Mouse (Mus musculus): ENCODE measurements around the gene Ly6g6f. TPM values are rescaled to one million over a fixed set of nuclear protein-coding genes. Genes with fewer than 3 reads are reported as not detected.

The Ly6g6f gene
- polyA plus RNA-seq, 1 experiment from 2014 or later = not detected

Other genes with a start within 250 kb of the Ly6g6f start
- gene Stk19, start 248.7 kb downstream of the Ly6g6f start, polyA plus RNA-seq (2015; fragmentation: Nextera tagmentation; extraction: Ambion mirVana) = 29.4 and 29.6 TPM in 2 replicates
- gene Dxo, start 248.6 kb downstream of the Ly6g6f start, polyA plus RNA-seq (2015; fragmentation: Nextera tagmentation; extraction: Ambion mirVana) = 62.7 and 73.0 TPM in 2 replicates
- gene Skiv2l, start 235.4 kb downstream of the Ly6g6f start, polyA plus RNA-seq (2015; fragmentation: Nextera tagmentation; extraction: Ambion mirVana) = 48.5 and 53.1 TPM in 2 replicates
- 101 and 116 TPM in 2 replicates for gene Nelfe, start 235.2 kb downstream of the Ly6g6f start, polyA plus RNA-seq (2015; fragmentation: Nextera tagmentation; extraction: Ambion mirVana)
- 12.1 and 13.3 TPM in 2 replicates for gene Cfb, start 223.1 kb downstream of the Ly6g6f start, polyA plus RNA-seq (2015; fragmentation: Nextera tagmentation; extraction: Ambion mirVana)
- 5.0 TPM in 2 replicates for gene Zbtb12, start 206.1 kb downstream of the Ly6g6f start, polyA plus RNA-seq (2015; fragmentation: Nextera tagmentation; extraction: Ambion mirVana)
- not detected in 2 replicates for gene Gm20547, start 203.6 kb downstream of the Ly6g6f start, polyA plus RNA-seq (2015; fragmentation: Nextera tagmentation; extraction: Ambion mirVana)
- 2.6 and 3.6 TPM in 2 replicates for gene C2, start 187.3 kb downstream of the Ly6g6f start, polyA plus RNA-seq (2015; fragmentation: Nextera tagmentation; extraction: Ambion mirVana)
- gene Ehmt2, start 187.1 kb downstream of the Ly6g6f start, polyA plus RNA-seq (2015; fragmentation: Nextera tagmentation; extraction: Ambion mirVana) = 80.1 and 93.7 TPM in 2 replicates
- gene Slc44a4, start 171.1 kb downstream of the Ly6g6f start, polyA plus RNA-seq (2015; fragmentation: Nextera tagmentation; extraction: Ambion mirVana) = 12.4 and 13.0 TPM in 2 replicates
- gene Neu1, start 154.4 kb downstream of the Ly6g6f start, polyA plus RNA-seq (2015; fragmentation: Nextera tagmentation; extraction: Ambion mirVana) = 33.7 and 37.0 TPM in 2 replicates
- gene Hspa1b, start 126.4 kb downstream of the Ly6g6f start, polyA plus RNA-seq (2015; fragmentation: Nextera tagmentation; extraction: Ambion mirVana) = 0.49 and 0.53 TPM in 2 replicates
- gene Gm20481, start 115.7 kb downstream of the Ly6g6f start, polyA plus RNA-seq (2015; fragmentation: Nextera tagmentation; extraction: Ambion mirVana) = not detected in 2 replicates
- gene Hspa1a, start 113.5 kb downstream of the Ly6g6f start, polyA plus RNA-seq (2015; fragmentation: Nextera tagmentation; extraction: Ambion mirVana) = 7.8 and 8.4 TPM in 2 replicates
- 0.81 and 1.6 TPM in 2 replicates for gene Hspa1l, start 112.9 kb downstream of the Ly6g6f start, polyA plus RNA-seq (2015; fragmentation: Nextera tagmentation; extraction: Ambion mirVana)
- gene Lsm2, start 103.7 kb downstream of the Ly6g6f start, polyA plus RNA-seq (2015; fragmentation: Nextera tagmentation; extraction: Ambion mirVana) = 229 and 231 TPM in 2 replicates
- gene Vars, start 84.6 kb downstream of the Ly6g6f start, polyA plus RNA-seq (2015; fragmentation: Nextera tagmentation; extraction: Ambion mirVana) = 128 and 140 TPM in 2 replicates
- gene Vwa7, start 69.0 kb downstream of the Ly6g6f start, polyA plus RNA-seq (2015; fragmentation: Nextera tagmentation; extraction: Ambion mirVana) = 0.19 and 0.29 TPM in 2 replicates
- gene Sapcd1, start 57.6 kb downstream of the Ly6g6f start, polyA plus RNA-seq (2015; fragmentation: Nextera tagmentation; extraction: Ambion mirVana) = 6.2 and 6.8 TPM in 2 replicates
- 5.2 and 5.4 TPM in 2 replicates for gene Msh5, start 38.9 kb downstream of the Ly6g6f start, polyA plus RNA-seq (2015; fragmentation: Nextera tagmentation; extraction: Ambion mirVana)
- 300 and 320 TPM in 2 replicates for gene Clic1, start 35.6 kb downstream of the Ly6g6f start, polyA plus RNA-seq (2015; fragmentation: Nextera tagmentation; extraction: Ambion mirVana)
- 324 and 356 TPM in 2 replicates for gene Ddah2, start 26.6 kb downstream of the Ly6g6f start, polyA plus RNA-seq (2015; fragmentation: Nextera tagmentation; extraction: Ambion mirVana)
- gene Ly6g6c, start 20.2 kb downstream of the Ly6g6f start, polyA plus RNA-seq (2015; fragmentation: Nextera tagmentation; extraction: Ambion mirVana) = 1.6 TPM in 1 of 2 replicates, not detected in the other
- gene Mpig6b, start 19.4 kb downstream of the Ly6g6f start, polyA plus RNA-seq (2015; fragmentation: Nextera tagmentation; extraction: Ambion mirVana) = 0.41 and 0.52 TPM in 2 replicates
- 1.2 and 1.6 TPM in 2 replicates for gene Ly6g6e, start 8.7 kb downstream of the Ly6g6f start, polyA plus RNA-seq (2015; fragmentation: Nextera tagmentation; extraction: Ambion mirVana)
- 5.0 and 6.0 TPM in 2 replicates for gene Ly6g6d, start 7.5 kb downstream of the Ly6g6f start, polyA plus RNA-seq (2015; fragmentation: Nextera tagmentation; extraction: Ambion mirVana)
- gene Abhd16a, start 3.7 kb upstream of the Ly6g6f start, polyA plus RNA-seq (2015; fragmentation: Nextera tagmentation; extraction: Ambion mirVana) = 94.7 and 103 TPM in 2 replicates
- not detected in 2 replicates for gene Ly6g5c, start 22.7 kb upstream of the Ly6g6f start, polyA plus RNA-seq (2015; fragmentation: Nextera tagmentation; extraction: Ambion mirVana)
- 0.99 and 1.9 TPM in 2 replicates for gene Ly6g5b, start 29.8 kb upstream of the Ly6g6f start, polyA plus RNA-seq (2015; fragmentation: Nextera tagmentation; extraction: Ambion mirVana)
- 19.0 and 20.3 TPM in 2 replicates for gene Gpank1, start 35.8 kb upstream of the Ly6g6f start, polyA plus RNA-seq (2015; fragmentation: Nextera tagmentation; extraction: Ambion mirVana)
- gene Csnk2b, start 36.4 kb upstream of the Ly6g6f start, polyA plus RNA-seq (2015; fragmentation: Nextera tagmentation; extraction: Ambion mirVana) = 281 and 284 TPM in 2 replicates
- gene D17H6S53E, start 40.8 kb upstream of the Ly6g6f start, polyA plus RNA-seq (2015; fragmentation: Nextera tagmentation; extraction: Ambion mirVana) = 10.5 and 12.2 TPM in 2 replicates
- 21.0 and 25.7 TPM in 2 replicates for gene Apom, start 46.4 kb upstream of the Ly6g6f start, polyA plus RNA-seq (2015; fragmentation: Nextera tagmentation; extraction: Ambion mirVana)
- gene Bag6, start 49.6 kb upstream of the Ly6g6f start, polyA plus RNA-seq (2015; fragmentation: Nextera tagmentation; extraction: Ambion mirVana) = 56.1 and 64.9 TPM in 2 replicates
- gene Prrc2a, start 79.3 kb upstream of the Ly6g6f start, polyA plus RNA-seq (2015; fragmentation: Nextera tagmentation; extraction: Ambion mirVana) = 176 and 209 TPM in 2 replicates
- gene Aif1, start 90.5 kb upstream of the Ly6g6f start, polyA plus RNA-seq (2015; fragmentation: Nextera tagmentation; extraction: Ambion mirVana) = 8.8 and 9.2 TPM in 2 replicates
- 12.1 and 13.7 TPM in 2 replicates for gene Lst1, start 102.8 kb upstream of the Ly6g6f start, polyA plus RNA-seq (2015; fragmentation: Nextera tagmentation; extraction: Ambion mirVana)
- gene Ltb, start 108.8 kb upstream of the Ly6g6f start, polyA plus RNA-seq (2015; fragmentation: Nextera tagmentation; extraction: Ambion mirVana) = 0.53 and 0.72 TPM in 2 replicates
- 0.12 TPM in 1 of 2 replicates, not detected in the other for gene Tnf, start 116.4 kb upstream of the Ly6g6f start, polyA plus RNA-seq (2015; fragmentation: Nextera tagmentation; extraction: Ambion mirVana)
- 0.10 TPM in 1 of 2 replicates, not detected in the other for gene Lta, start 119.7 kb upstream of the Ly6g6f start, polyA plus RNA-seq (2015; fragmentation: Nextera tagmentation; extraction: Ambion mirVana)
- gene Gm16181, start 135.2 kb upstream of the Ly6g6f start, polyA plus RNA-seq (2015; fragmentation: Nextera tagmentation; extraction: Ambion mirVana) = 0.65 and 0.69 TPM in 2 replicates
- 6.2 and 6.4 TPM in 2 replicates for gene Atp6v1g2, start 148.1 kb upstream of the Ly6g6f start, polyA plus RNA-seq (2015; fragmentation: Nextera tagmentation; extraction: Ambion mirVana)
- gene Nfkbil1, start 150.2 kb upstream of the Ly6g6f start, polyA plus RNA-seq (2015; fragmentation: Nextera tagmentation; extraction: Ambion mirVana) = 11.3 and 12.4 TPM in 2 replicates
- gene Ddx39b, start 156.1 kb upstream of the Ly6g6f start, polyA plus RNA-seq (2015; fragmentation: Nextera tagmentation; extraction: Ambion mirVana) = 531 and 538 TPM in 2 replicates
- 64.5 and 66.1 TPM in 2 replicates for gene H2-D1, start 177.1 kb upstream of the Ly6g6f start, polyA plus RNA-seq (2015; fragmentation: Nextera tagmentation; extraction: Ambion mirVana)
- gene H2-Q1, start 234.8 kb upstream of the Ly6g6f start, polyA plus RNA-seq (2015; fragmentation: Nextera tagmentation; extraction: Ambion mirVana) = 0.13 TPM in 1 of 2 replicates, not detected in the other

Measured in kidney, embryonic 15.5 days (tissue).